Mouse (Mus musculus) lung, postnatal 4 days (tissue): ENCODE measurements around the gene Mat2b.

Experiments used
- DNase-seq, 2 experiments: peaks; one replicate each; pipeline ENCODE4 v3.0.0; 2021

The Mat2b gene

DNA sequence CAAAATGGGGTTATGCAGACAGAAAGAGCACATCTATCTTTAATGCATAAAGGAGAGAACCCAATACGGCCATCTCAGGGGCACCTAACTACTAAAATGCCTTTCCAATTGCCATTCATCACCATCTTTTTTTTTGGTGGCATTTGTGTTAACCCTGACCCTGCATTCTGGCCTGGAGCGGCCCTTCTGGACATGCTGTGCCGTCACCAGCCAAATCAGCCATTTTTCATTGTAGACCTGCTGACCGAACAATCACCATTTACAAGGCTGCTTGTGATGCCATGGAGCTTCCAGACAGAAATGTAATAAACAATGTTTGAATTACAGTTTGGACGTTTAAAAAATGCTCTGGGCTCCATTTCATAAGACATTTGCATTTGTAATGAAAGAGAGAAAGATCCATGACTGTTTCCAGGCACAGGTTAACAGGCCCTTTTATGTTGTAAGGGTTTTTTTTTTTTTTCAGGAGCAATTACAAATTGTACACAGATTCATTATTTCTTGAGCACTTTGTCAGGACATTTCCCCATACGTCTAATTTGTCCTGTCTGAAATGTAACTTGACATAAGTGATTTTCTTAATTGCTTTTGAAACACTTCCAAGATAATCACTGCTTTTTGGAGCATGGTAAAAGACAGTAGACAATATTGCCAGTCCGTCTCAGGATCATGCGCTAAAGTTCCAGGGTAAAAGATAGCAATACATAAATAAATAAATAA is 45.1 kb downstream of the Mat2b start:
- DNase-seq, result no peak

DNA sequence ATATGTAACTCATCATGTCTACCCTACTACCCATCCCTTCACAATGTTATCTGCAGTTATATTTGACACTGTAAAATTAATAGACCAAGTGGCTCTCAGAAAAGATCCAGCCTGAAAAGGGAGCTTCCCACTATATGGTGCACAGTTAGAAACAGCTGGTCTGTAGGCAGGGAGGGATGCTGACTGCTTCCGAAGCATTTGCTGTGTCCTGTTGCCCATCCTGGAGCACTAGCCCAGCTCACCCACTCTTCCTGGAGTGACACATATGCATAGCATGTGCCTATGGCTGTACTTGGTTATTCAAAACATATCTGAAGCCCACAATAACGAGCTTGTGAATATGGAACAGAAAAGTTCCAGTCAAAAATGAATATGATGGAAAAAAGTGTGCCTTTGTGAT is 47.8 kb downstream of the Mat2b start:
- no peak for DNase-seq
